Mouse (Mus musculus): ENCODE measurements around the gene Cnih4. TPM values are rescaled to one million over a fixed set of nuclear protein-coding genes. Genes with fewer than 3 reads are reported as not detected.

The Cnih4 gene
- polyA plus RNA-seq, 1 experiment from 2014 or later, result 92.0 TPM

DNA sequence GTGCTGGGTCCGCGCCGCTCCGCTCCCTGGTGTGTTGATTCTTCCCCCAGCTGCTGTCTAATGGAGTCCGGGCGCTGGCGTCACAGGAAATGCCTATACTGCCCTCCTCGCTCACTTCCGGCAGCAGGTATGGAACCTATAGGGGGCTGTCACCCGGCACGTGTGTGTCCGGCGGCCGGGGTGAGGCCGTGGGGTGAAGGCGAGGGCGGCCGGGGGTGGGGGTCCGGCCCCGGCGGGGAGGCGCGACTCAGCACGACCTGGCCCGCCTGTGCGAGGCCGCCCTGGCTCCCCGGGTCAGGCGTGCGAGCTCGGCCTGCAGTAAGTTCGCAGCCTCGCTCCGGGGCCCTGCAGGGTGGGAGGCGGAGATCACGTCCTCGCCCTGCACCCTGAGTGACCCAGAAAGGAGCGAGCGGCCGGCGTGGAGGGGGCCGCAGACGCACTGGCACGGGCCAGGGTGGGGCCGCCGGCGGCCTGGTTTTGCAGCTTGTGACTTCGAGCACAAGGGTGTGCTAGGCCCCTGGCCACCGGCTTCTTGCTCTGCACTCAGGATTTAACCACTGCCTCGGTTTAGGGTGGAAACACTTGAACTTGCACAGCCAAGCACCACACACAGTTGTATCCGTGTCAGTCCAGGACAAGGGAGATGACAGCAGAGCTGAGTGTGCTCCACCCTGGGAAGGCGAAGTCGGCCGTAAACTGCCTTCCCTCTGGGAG lies 67.6 kb downstream of the Cnih4 start, which contains the start of gene Wdr26:
TSS of gene Wdr26 (minus strand) at position 82 of the 714 bp plus-strand sequence.
- DNase-seq (ENCODE audit: low spot score) (peak; percentile 91), ATAC-seq (replicated peaks; ENCODE audit: insufficient number of reproducible peaks, low FRiP score, low TSS enrichment, low read depth) (peak; percentile 94)
- Histone ChIP-seq H3K4me1 (ENCODE audit: control insufficient read depth, insufficient read depth, low read length) (no peaks in the 10 kb centered on the region; the same call in 1 of the 2 replicates), H3K4me2 (ENCODE audit: low read depth, low read length) (peak within 1 kb of the TSS; percentile 83), H3K9ac (replicated peaks; ENCODE audit: low read length) (peak within 1 kb of the TSS; percentile 96), H3K4me3 (ENCODE audit: low read depth, low read length) (peak within 1 kb of the TSS; percentile 72), H3K9me3 (replicated peaks; ENCODE audit: control insufficient read depth, low read length) (no peaks in the 10 kb centered on the region), H3K27ac (replicated peaks; ENCODE audit: low read depth, low read length) (peak within 1 kb of the TSS; percentile 86), H3K36me3 (replicated peaks; ENCODE audit: control insufficient read depth, insufficient read depth, low read depth, low read length) (no peaks in the 10 kb centered on the region), H3K27me3 (ENCODE audit: control insufficient read depth, insufficient read depth, low read length) (no peaks in the 10 kb centered on the region)
- WGBS, result 1% methylated on average over 45 of the region's 54 CpGs

DNA sequence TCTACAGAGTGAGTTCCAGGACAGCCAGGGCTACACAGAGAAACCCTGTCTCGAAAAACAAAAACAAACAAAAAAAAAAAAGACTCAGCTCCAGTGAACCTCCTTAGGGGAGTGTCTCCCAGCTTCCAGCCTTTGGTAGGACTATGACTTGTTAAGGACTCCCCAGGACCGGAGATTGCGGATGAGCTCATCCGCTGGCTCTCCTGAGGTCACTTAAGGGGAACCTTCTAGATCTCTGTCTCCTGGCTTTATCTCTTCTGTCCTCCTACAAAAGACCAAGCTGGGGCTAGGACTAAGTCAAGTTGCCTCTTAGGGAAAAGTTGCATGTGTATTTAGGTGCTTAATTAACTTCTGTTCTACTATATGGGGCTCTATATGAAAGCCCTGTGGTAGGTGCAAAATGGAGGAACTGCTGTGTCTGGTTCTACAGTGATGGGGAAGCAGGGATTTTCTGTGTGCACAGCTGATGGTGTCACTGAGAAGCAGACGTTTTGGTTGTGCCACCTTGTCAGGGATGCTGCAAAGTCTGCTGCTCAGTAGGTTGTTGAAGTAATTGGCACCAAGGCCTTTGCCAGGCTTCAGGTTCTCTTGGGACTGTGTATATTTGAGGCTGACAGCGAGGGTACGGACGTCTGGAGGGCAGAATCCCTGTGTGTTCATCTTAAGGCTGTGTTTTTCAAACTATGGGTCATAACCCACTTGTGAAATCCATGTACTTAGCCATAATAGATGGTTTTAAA lies 70.0 kb downstream of the Cnih4 start:
- Histone ChIP-seq H3K9ac (replicated peaks; ENCODE audit: low read length) (no peak overlapping the region), H3K4me2 (ENCODE audit: low read depth, low read length) (no peak overlapping the region), H3K27me3 (ENCODE audit: control insufficient read depth, insufficient read depth, low read length) (no peaks in the 10 kb centered on the region), H3K4me1 (ENCODE audit: control insufficient read depth, insufficient read depth, low read length) (no peaks in the 10 kb centered on the region; the same call in 1 of the 2 replicates), H3K27ac (replicated peaks; ENCODE audit: low read depth, low read length) (no peak overlapping the region), H3K4me3 (ENCODE audit: low read depth, low read length) (no peak overlapping the region), H3K9me3 (replicated peaks; ENCODE audit: control insufficient read depth, low read length) (no peaks in the 10 kb centered on the region), H3K36me3 (replicated peaks; ENCODE audit: control insufficient read depth, insufficient read depth, low read depth, low read length) (no peaks in the 10 kb centered on the region)
- DNase-seq (ENCODE audit: low spot score) (no peak), ATAC-seq (replicated peaks; ENCODE audit: insufficient number of reproducible peaks, low FRiP score, low TSS enrichment, low read depth) (no peak)
- WGBS, result 87% methylated on average over 8 of the region's 8 CpGs

DNA sequence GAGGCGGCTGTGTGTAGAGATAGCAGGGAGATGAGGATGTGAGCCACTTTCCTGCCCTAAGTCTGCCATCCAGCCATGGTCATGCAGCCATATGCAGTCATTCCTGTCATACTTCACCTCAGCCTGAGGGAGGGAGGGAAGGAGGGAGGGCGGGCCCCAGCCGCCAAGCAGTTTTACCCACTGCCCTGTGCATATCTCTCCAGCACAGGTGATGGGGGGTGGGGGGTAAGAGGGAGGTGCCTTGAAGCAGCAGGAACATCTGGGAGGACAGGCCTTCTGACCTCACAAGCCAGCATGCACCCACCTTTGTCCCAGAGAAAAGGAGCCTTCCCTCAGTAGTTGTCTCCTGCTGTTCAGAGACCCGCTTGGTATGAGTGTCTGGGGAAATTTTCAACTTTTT lies 71.8 kb downstream of the Cnih4 start:
- Histone ChIP-seq H3K9ac (replicated peaks; ENCODE audit: low read length) (no peak overlapping the region), H3K27me3 (ENCODE audit: control insufficient read depth, insufficient read depth, low read length) (no peaks in the 10 kb centered on the region), H3K4me1 (ENCODE audit: control insufficient read depth, insufficient read depth, low read length) (no peaks in the 10 kb centered on the region; the same call in 1 of the 2 replicates), H3K9me3 (replicated peaks; ENCODE audit: control insufficient read depth, low read length) (no peaks in the 10 kb centered on the region), H3K27ac (replicated peaks; ENCODE audit: low read depth, low read length) (no peak overlapping the region), H3K36me3 (replicated peaks; ENCODE audit: control insufficient read depth, insufficient read depth, low read depth, low read length) (no peaks in the 10 kb centered on the region), H3K4me3 (ENCODE audit: low read depth, low read length) (no peak overlapping the region), H3K4me2 (ENCODE audit: low read depth, low read length) (no peak overlapping the region)
- ATAC-seq (replicated peaks; ENCODE audit: insufficient number of reproducible peaks, low FRiP score, low TSS enrichment, low read depth) (no peak), DNase-seq (ENCODE audit: low spot score) (no peak)
- WGBS, result 62% methylated on average over 2 of the region's 4 CpGs

Other genes starting within 250 kb of the Cnih4 start
- gene Pycr2, start 240.4 kb upstream of the Cnih4 start, polyA plus RNA-seq (2014; fragmentation: Nextera tagmentation; extraction: Ambion mirVana), result 92.7 and 106 TPM in 2 replicates
- 0.33 and 0.38 TPM in 2 replicates for gene Lefty1, start 209.7 kb upstream of the Cnih4 start, polyA plus RNA-seq (2014; fragmentation: Nextera tagmentation; extraction: Ambion mirVana)
- 3.1 TPM in 2 replicates for gene Tmem63a, start 202.3 kb upstream of the Cnih4 start, polyA plus RNA-seq (2014; fragmentation: Nextera tagmentation; extraction: Ambion mirVana)
- 1.4 and 2.1 TPM in 2 replicates for gene Ephx1, start 123.8 kb upstream of the Cnih4 start, polyA plus RNA-seq (2014; fragmentation: Nextera tagmentation; extraction: Ambion mirVana)
- gene 9130409I23Rik, start 93.5 kb upstream of the Cnih4 start, polyA plus RNA-seq (2014; fragmentation: Nextera tagmentation; extraction: Ambion mirVana), result not detected in 2 replicates
- gene Nvl, start 489 bp upstream of the Cnih4 start, polyA plus RNA-seq (2014; fragmentation: Nextera tagmentation; extraction: Ambion mirVana), result 36.3 and 40.9 TPM in 2 replicates
- gene Wdr26, start 67.3 kb downstream of the Cnih4 start, polyA plus RNA-seq (2014; fragmentation: Nextera tagmentation; extraction: Ambion mirVana), result 28.2 and 32.6 TPM in 2 replicates
- 0.50 and 0.53 TPM in 2 replicates for gene Cnih3, start 207.9 kb downstream of the Cnih4 start, polyA plus RNA-seq (2014; fragmentation: Nextera tagmentation; extraction: Ambion mirVana)